Mouse (Mus musculus) stomach, postnatal 0 days (tissue): Measurements from ENCODE around the gene Gja5.

Experiments used
- CTCF ChIP-seq: IDR thresholded peaks from 2 replicates; pipeline ENCODE4 v1.5.1; 2016; ENCODE audit warnings: antibody characterized with exemption, low read depth, mild to moderate bottlenecking, moderate library complexity
- EP300 ChIP-seq: optimal IDR thresholded peaks from 2 replicates; pipeline ENCODE3; 2016; ENCODE audit warnings: antibody characterized with exemption

- TF ChIP-seq CTCF = no peak
- TF ChIP-seq EP300 = no peak
Observed at GRCm38 (mm10) chr3:97035558-97035957, 131.1 kb downstream of the Gja5 start.
